Comparison of ENCODE assay signal across 18 mouse cellular contexts in the genomic region with DNA sequence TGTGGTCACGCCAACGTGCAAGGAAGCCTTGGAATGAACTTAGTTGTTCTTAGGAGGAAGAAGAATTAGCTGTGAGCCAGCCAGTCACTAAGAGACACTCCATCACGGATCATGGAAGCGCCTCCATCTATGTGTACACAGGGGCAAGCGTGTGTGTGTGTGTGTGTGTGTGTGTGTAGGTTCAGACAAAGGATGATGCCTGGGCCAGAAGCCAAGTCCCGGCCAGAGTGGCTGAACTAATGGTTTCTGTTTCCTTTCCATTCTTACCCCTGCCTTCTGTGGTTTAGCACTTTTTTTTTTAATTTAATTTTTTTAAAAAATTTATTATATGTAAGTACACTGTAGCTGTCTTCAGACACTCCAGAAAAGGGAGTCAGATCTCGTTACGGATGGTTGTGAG. TPM values are rescaled to one million over a fixed set of nuclear protein-coding genes. Genes with fewer than 3 reads are reported as not detected.
"Had no signal": no experiment of that assay in that cellular context is flagged by ENCODE, and none has a peak within 500 bp of the region (broad histone marks: within the 10 kb centered on the region; RNA-seq: fewer than 3 reads in every experiment).

No protein-coding gene starts in this region.

- ATAC-seq: lung, postnatal 0 days had no signal

- H3K4me3 ChIP-seq: kidney, embryonic 15.5 days; liver, embryonic 13.5 days; megakaryocyte, embryonic 14.5 days had no signal

- H3K27ac ChIP-seq: kidney, embryonic 15.5 days; liver, embryonic 13.5 days; stomach, postnatal 0 days had no signal

- DNase-seq: kidney, adult 8-10 months; kidney, postnatal 14 days; kidney, postnatal 4 days; liver, embryonic 13.5 days; lung, adult 2 months; midbrain, embryonic 14.5 days; right cerebral cortex, adult 18-20 months; right cerebral cortex, postnatal 14 days; right cerebral cortex, postnatal 4 days; thymus, adult 2 months; thymus, postnatal 25 days had no signal

RNA-seq across cellular contexts. Expression of a gene that starts 13.1 kb away (rescaled TPM):
- total RNA-seq: liver, adult 2 months had no signal
- polyA plus RNA-seq: limb, embryonic 11.5 days; liver, adult 2 months; liver, embryonic 16.5 days; lung, postnatal 0 days had no signal

RNA-seq across cellular contexts. Expression of a gene that starts 58.4 kb away (rescaled TPM):
- total RNA-seq: liver, adult 2 months had no signal
- polyA plus RNA-seq: liver, adult 2 months; lung, postnatal 0 days had no signal
